Mouse (Mus musculus) ES-Bruce4 (cell line): Measurements from ENCODE around the gene Upk1b.

ENCODE experiments used
- CTCF ChIP-seq: IDR thresholded peaks from one replicate; pipeline ENCODE4 v1.8.1; 2011; ENCODE audit warnings: low read depth, low read length
- POLR2A ChIP-seq: IDR thresholded peaks from one replicate; pipeline ENCODE4 v1.8.1; 2011; ENCODE audit warnings: low read length; ENCODE audit not compliant: insufficient read depth

GRCm38 (mm10) chr16:38761972-38762371 is 38.2 kb downstream of the Upk1b start:
- TF ChIP-seq CTCF, result no peak
- TF ChIP-seq POLR2A, result no peak
